Mouse (Mus musculus) spleen, adult 2 months (tissue): ENCODE data around the gene Ptprb. TPM values are rescaled to one million over a fixed set of nuclear protein-coding genes. Genes with fewer than 3 reads are reported as not detected.

Source experiments
- DNase-seq, 2 experiments: peaks; one replicate each; pipeline versions ENCODE4 v3.0.0 to v3.0.0-alpha.2; 2012 to 2021; ENCODE audit warnings: low spot score in 2 of 2, low read depth in 1 of 2
- H3K27ac ChIP-seq: fragments of 200-500 bp; 2 replicates; pipeline ENCODE4 v1.5.1; 2012; ENCODE audit warnings: low read length, inconsistent platforms; ENCODE audit not compliant: insufficient read depth
- H3K27me3 ChIP-seq: fragments of 200-500 bp; 2 replicates; pipeline ENCODE4 v1.6.1; 2012; ENCODE audit warnings: mild to moderate bottlenecking, moderate library complexity, low read length, inconsistent platforms; ENCODE audit not compliant: control insufficient read depth, insufficient read depth
- H3K36me3 ChIP-seq: fragments of 200-500 bp; 2 replicates; pipeline ENCODE4 v1.6.1; 2012; ENCODE audit warnings: mild to moderate bottlenecking, low read length, inconsistent platforms; ENCODE audit not compliant: control insufficient read depth, insufficient read depth
- H3K4me1 ChIP-seq: fragments of 200-500 bp; 2 replicates; pipeline ENCODE4 v1.6.1; 2011; ENCODE audit warnings: inconsistent platforms; ENCODE audit not compliant: control insufficient read depth, insufficient read depth, insufficient read length
- H3K4me3 ChIP-seq: fragments of 200-500 bp; 2 replicates; pipeline ENCODE4 v1.5.1; 2011; ENCODE audit warnings: mild to moderate bottlenecking, inconsistent platforms; ENCODE audit not compliant: insufficient read depth, insufficient read length; ENCODE audit errors: extremely low read depth
- CTCF ChIP-seq: fragments of 200-500 bp; IDR thresholded peaks from 2 replicates; pipeline ENCODE4 v1.5.1; 2011; ENCODE audit warnings: mild to moderate bottlenecking, inconsistent platforms; ENCODE audit not compliant: insufficient read depth, insufficient read length, insufficient replicate concordance; ENCODE audit errors: extremely low read depth
- POLR2A ChIP-seq: fragments of 200-500 bp; IDR thresholded peaks from 2 replicates; pipeline ENCODE4 v1.6.1; 2011; ENCODE audit warnings: low read depth, low read length, inconsistent platforms
- WGBS: fragments of 180-500 bp; shearing (Covaris S2); methylation state at CpG from one replicate; pipeline ENCODE4 v1.1.7; 2018; 5-methylcytosine and 5-hydroxymethylcytosine counted together
- polyA plus RNA-seq: library from polyadenylated mRNA; depleted of rRNA; stranded (reverse); fragments of >200 nt; gene quantifications from 2 replicates; pipeline ENCODE4 v1.2.3, GENCODE M21; 2012

The Ptprb gene
- polyA plus RNA-seq, 1 experiment = 5.7 TPM

- Histone ChIP-seq H3K27ac (no peak overlapping the region), H3K4me1 (no peaks in the 10 kb centered on the region), H3K4me3 (no peak overlapping the region), H3K36me3 (no peaks in the 10 kb centered on the region), H3K27me3 (no peaks in the 10 kb centered on the region)
- TF ChIP-seq POLR2A (no peak), CTCF (no peak)
- no peak for DNase-seq
- WGBS = 80% methylated on average over 6 of the region's 6 CpGs
These were observed 127.6 kb downstream of the Ptprb start for GRCm38 (mm10) chr10:116402742-116403425.

- TF ChIP-seq POLR2A (no peak), CTCF (no peak)
- H3K27ac ChIP-seq = no peak overlapping the region
- no peaks in the 10 kb centered on the region for H3K4me1 ChIP-seq
- no peaks in the 10 kb centered on the region for H3K36me3 ChIP-seq
- DNase-seq = no peak
- WGBS = 77% methylated on average over 4 of the region's 4 CpGs
- no peaks in the 10 kb centered on the region for H3K27me3 ChIP-seq
- H3K4me3 ChIP-seq = no peak overlapping the region
These were observed 128.4 kb downstream of the Ptprb start for GRCm38 (mm10) chr10:116403679-116404078.

- H3K4me1 ChIP-seq = no peaks in the 10 kb centered on the region
- H3K27ac ChIP-seq = no peak overlapping the region
- no peak for TF ChIP-seq CTCF
- TF ChIP-seq POLR2A = no peak
- WGBS = 95% methylated on average over 6 of the region's 6 CpGs
- H3K4me3 ChIP-seq = no peak overlapping the region
- H3K36me3 ChIP-seq = no peaks in the 10 kb centered on the region
- H3K27me3 ChIP-seq = no peaks in the 10 kb centered on the region
- no peak for DNase-seq
These were observed 129.7 kb downstream of the Ptprb start for GRCm38 (mm10) chr10:116405011-116405410.

- TF ChIP-seq POLR2A (no peak), CTCF (no peak)
- no peaks in the 10 kb centered on the region for H3K36me3 ChIP-seq
- H3K4me3 ChIP-seq = no peak overlapping the region
- DNase-seq = no peak
- WGBS = 69% methylated on average over 19 of the region's 19 CpGs
- no peaks in the 10 kb centered on the region for H3K27me3 ChIP-seq
- H3K27ac ChIP-seq = no peak overlapping the region
- H3K4me1 ChIP-seq = no peaks in the 10 kb centered on the region
These were observed 132.5 kb downstream of the Ptprb start for GRCm38 (mm10) chr10:116407684-116408359.

- H3K27ac ChIP-seq = no peak overlapping the region
- no peaks in the 10 kb centered on the region for H3K27me3 ChIP-seq
- no peak overlapping the region for H3K4me3 ChIP-seq
- no peaks in the 10 kb centered on the region for H3K4me1 ChIP-seq
- no peaks in the 10 kb centered on the region for H3K36me3 ChIP-seq
- no peak for DNase-seq
- WGBS = 75% methylated on average over 9 of the region's 9 CpGs
- TF ChIP-seq CTCF = no peak
- TF ChIP-seq POLR2A = no peak
These were observed 135.5 kb downstream of the Ptprb start for GRCm38 (mm10) chr10:116410826-116411225.

- TF ChIP-seq POLR2A (no peak), CTCF (no peak)
These were observed 140.8 kb downstream of the Ptprb start for GRCm38 (mm10) chr10:116416142-116416541.

GRCm38 (mm10) chr10:116416726-116417125 is 141.4 kb downstream of the Ptprb start:
- H3K27me3 ChIP-seq = no peaks in the 10 kb centered on the region
- H3K36me3 ChIP-seq = no peaks in the 10 kb centered on the region
- H3K27ac ChIP-seq = no peak overlapping the region
- no peak for DNase-seq
- no peaks in the 10 kb centered on the region for H3K4me1 ChIP-seq
- TF ChIP-seq POLR2A (no peak), CTCF (no peak)
- 76% methylated on average over 5 of the region's 5 CpGs for WGBS
- no peak overlapping the region for H3K4me3 ChIP-seq

More at GRCm38 (mm10) chr10:116416142-116416541, 140.8 kb downstream of the Ptprb start:
- WGBS = 69% methylated on average over 6 of the region's 6 CpGs
- Histone ChIP-seq H3K36me3 (no peaks in the 10 kb centered on the region), H3K27ac (no peak overlapping the region), H3K4me1 (no peaks in the 10 kb centered on the region), H3K4me3 (no peak overlapping the region), H3K27me3 (no peaks in the 10 kb centered on the region)
- no peak for DNase-seq
